Mouse (Mus musculus) layer of hippocampus, adult 2 months (tissue): ENCODE results near the gene Brat1. TPM values are rescaled to one million over a fixed set of nuclear protein-coding genes. Genes with fewer than 3 reads are reported as not detected.
"Not testable (repeated sequence)": the region's sequence is repeated elsewhere in the genome, so short reads cannot be mapped to it uniquely, and the experiment has no call there.

Source experiments
- DNase-seq, 2 experiments: peaks; one replicate each; pipeline ENCODE4 v3.0.0; 2022; ENCODE audit warnings: low spot score in 2 of 2
- H3K27ac ChIP-seq: fragments of 200-600 bp; 2 replicates; pipeline ENCODE4 v1.8.1; 2022
- H3K4me3 ChIP-seq: fragments of 200-600 bp; 2 replicates; pipeline ENCODE4 v1.8.1; 2022; ENCODE audit warnings: mild to moderate bottlenecking
- CTCF ChIP-seq: fragments of 200-600 bp; conservative IDR thresholded peaks from 2 replicates; pipeline ENCODE4 v1.8.1; 2022; ENCODE audit warnings: antibody characterized with exemption, mild to moderate bottlenecking, moderate library complexity
- long read RNA-seq, 2 experiments: library from polyadenylated mRNA; stranded (forward); transcript quantifications; one replicate each; pipeline ENCODE4 v2.0.0; 2021; ENCODE audit warnings: borderline mapping rate in 2 of 2
- total RNA-seq, 2 experiments: library from RNA; stranded (reverse); gene quantifications; 2 replicates each; pipeline ENCODE4 v1.2.3; 2021

Gene Brat1
- 10 to 100 TPM; 20.2 to 21.1 TPM for total RNA-seq
- long read RNA-seq, experiment 1, partial matches to known transcripts: 2 of 9 reads
- long read RNA-seq, experiment 1, other reads (novel, unspliced or antisense): 4 of 9 reads
- long read RNA-seq, experiment 2, transcript Brat1-201 (14 exons, 3,333 nt): major isoform, 7 of 25 reads
- long read RNA-seq, experiment 2, partial matches to known transcripts: 2 of 25 reads
- long read RNA-seq, experiment 2, other reads (novel, unspliced or antisense): 11 of 25 reads

GRCm38 (mm10) chr5:140704378-140705251 lies at the start of gene Brat1:
TSS of gene Brat1 (plus strand) at chr5:140705011.
- TF ChIP-seq CTCF: no peak; the same call in 1 of the 2 replicates
- peak; percentile 99 to 100 for DNase-seq
- peak within 1 kb of the TSS; percentile 85 for H3K4me3 ChIP-seq
- peak within 1 kb of the TSS; percentile 98 for H3K27ac ChIP-seq

DNA sequence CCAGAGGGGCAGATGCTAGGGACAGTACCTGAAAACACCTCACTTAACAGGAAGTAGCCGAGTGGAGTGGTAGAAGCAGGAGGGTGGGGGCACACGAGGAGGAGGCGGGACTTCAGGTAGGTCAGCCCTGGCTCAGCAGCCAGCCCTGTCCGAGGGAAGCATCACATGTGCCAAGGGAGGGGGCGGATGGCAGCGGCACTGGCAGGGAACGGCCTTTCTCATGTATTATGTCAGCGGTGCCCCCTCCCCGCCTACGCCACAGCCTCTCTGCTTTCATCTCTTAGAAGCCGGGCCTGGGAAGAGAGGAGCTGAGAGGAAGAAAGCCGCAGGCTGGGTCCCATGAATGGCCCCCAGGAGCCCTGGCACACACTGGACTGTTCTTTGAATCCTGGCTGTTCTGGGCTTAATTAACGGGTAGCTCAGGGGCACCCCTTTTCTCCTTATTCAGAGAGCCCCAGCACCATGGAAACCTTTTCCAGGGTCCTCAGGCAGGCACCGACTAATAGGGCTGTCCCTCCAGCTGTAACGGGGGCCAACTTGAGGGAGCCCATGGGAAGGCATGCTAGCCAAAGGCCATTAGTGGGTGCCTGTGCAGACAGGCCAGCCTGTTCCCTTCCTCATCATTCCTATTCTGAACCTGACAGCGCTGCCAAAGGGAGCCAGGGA lies 45.1 kb upstream of the Brat1 start:
- H3K27ac ChIP-seq: peak overlapping the region; percentile 89
- no peak overlapping the region for H3K4me3 ChIP-seq
- DNase-seq: peak; percentile 67 to 85
- TF ChIP-seq CTCF: no peak

GRCm38 (mm10) chr5:140660398-140660797 lies 44.4 kb upstream of the Brat1 start:
- Histone ChIP-seq H3K4me3 (no peak overlapping the region), H3K27ac (peak overlapping the region; percentile 89)
- no peak for DNase-seq
- TF ChIP-seq CTCF: no peak

GRCm38 (mm10) chr5:140661427-140661826 lies 43.4 kb upstream of the Brat1 start:
- DNase-seq: no peak
- peak overlapping the region; percentile 78 for H3K27ac ChIP-seq
- TF ChIP-seq CTCF: no peak
- H3K4me3 ChIP-seq: no peak overlapping the region

DNA sequence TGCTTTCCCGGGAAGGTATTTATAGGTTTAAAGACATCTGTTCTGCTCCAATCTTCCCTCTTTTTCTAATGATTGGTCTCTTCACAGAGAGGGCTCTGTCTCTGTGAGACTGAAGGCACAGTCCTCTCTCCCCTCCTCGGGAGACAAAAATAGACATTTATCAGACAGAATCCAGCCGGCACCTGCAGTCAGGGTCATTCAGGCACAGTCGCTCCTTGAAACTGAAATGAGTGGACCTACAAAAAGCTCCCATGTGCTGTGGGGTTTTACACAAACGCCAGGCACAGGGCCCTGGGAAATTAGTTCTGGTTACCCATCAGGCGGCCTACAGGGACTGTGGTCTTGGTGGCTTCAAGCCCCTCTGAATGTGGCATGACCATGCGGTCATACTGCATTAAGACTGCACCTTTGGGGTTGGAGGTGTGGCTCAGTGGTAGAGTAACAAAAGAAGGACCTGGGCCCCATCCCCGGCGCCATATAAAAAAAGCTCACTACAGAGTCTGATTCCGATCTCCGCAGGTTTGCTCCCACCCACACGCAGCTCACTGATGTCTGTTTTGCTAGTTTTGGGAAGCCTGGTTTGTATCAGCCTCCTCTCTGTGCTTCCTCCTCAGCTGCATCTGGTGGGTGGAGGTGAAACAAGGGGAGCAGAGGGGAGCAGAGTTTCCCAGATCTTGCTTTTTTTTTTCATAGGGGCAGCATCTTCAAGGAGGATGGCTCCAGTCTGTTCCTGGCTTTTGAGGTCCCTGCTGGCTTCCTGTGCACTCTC lies 42.8 kb upstream of the Brat1 start:
- no peak overlapping the region for H3K4me3 ChIP-seq
- peak in 1 of 2 experiments; percentile 67 for DNase-seq
- no peak for TF ChIP-seq CTCF
- peak overlapping the region; percentile 78 for H3K27ac ChIP-seq

DNA sequence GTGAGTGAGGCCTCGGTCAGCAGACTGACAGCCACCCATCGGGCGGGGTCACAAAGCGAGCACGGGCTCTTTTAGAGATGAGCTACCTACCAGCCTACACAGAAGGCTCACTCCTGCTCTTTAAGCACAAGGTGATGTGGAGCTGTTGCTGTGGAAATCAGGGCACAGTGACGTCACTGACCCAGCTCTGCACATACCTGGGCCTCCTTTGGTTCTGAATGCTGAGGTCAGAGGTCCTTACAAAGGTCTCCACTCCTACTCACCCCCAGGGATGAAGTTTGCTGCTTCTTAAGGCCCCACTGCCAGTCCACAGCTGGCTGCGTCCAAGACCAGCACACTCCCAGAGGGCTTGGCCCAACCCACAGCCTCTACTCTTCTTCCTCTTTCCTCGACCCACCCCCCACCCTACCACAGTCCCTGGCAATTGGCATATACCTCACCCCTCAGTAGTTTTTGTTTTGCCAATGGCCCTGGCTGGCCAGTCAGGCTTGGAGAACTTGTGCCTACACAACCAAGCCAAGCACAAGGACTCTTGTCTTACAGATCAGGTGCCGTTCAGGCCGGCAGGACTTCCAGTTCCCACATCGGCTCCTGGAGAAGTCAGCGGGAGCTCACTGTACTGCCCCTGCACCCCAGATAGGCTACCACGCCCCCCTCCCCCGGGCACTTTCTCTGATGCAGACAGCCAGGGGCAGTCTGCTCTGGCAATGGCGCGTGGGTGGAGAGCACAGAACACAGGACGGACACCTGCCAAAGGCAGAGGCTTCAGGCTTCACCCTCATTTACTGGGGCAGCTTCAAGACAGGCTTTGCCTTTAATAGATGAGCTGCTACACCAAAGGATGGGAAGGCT lies 41.8 kb upstream of the Brat1 start:
- no peak for DNase-seq
- no peak overlapping the region for H3K4me3 ChIP-seq
- peak overlapping the region; percentile 78 for H3K27ac ChIP-seq
- no peak for TF ChIP-seq CTCF

DNA sequence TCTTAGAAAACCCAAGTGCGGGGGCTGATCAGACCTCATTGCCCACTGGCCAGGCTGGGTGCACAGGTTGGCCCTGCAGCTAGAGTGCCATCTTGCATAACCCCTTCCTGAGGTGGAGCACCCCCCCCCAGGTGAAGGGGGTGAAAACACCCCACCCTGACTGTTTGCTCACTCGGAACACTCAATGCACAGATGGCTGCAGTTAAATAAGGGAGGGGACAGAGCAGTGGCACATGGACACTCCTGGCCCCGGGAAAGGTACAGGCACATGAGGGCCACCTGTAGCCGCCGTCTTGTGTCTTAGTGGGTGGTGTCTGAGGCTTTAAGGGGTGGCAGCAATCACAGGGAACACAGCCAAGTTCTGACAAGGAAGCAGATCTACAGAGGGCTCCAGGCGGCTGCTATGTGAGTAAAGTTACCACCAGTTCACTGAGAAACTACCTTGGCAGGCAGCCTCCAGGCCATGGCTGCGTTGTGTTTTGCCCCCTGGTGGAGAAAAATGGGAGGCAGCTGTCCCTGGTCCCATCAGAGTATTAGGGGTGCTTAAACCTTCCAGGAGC lies 41.1 kb upstream of the Brat1 start:
- Histone ChIP-seq H3K27ac (peak overlapping the region; percentile 78), H3K4me3 (no peak overlapping the region)
- DNase-seq: peak in 1 of 2 experiments; percentile 62
- TF ChIP-seq CTCF: peak; percentile 83

GRCm38 (mm10) chr5:140672115-140672514 lies 32.7 kb upstream of the Brat1 start:
- Histone ChIP-seq H3K4me3 (no peak overlapping the region), H3K27ac (no peak overlapping the region; the same call in 1 of the 2 replicates)
- TF ChIP-seq CTCF: no peak
- DNase-seq: no peak

GRCm38 (mm10) chr5:140672603-140673002 lies 32.2 kb upstream of the Brat1 start:
- H3K27ac ChIP-seq, DNase-seq: not testable (repeated sequence)

GRCm38 (mm10) chr5:140674036-140674435 lies 30.8 kb upstream of the Brat1 start:
- DNase-seq: no peak
- no peak overlapping the region for H3K4me3 ChIP-seq
- H3K27ac ChIP-seq: no peak overlapping the region
- TF ChIP-seq CTCF: no peak

More at GRCm38 (mm10) chr5:140672603-140673002, 32.2 kb upstream of the Brat1 start:
- not testable (repeated sequence) for H3K4me3 ChIP-seq

GRCm38 (mm10) chr5:140675079-140675478 lies 29.7 kb upstream of the Brat1 start:
- Histone ChIP-seq H3K4me3 (no peak overlapping the region), H3K27ac (no peak overlapping the region)
- no peak for TF ChIP-seq CTCF
- DNase-seq: no peak
